Mouse (Mus musculus) megakaryocyte-erythroid progenitor cell, adult 5 weeks (primary cell): ENCODE measurements around the gene Arhgap28. TPM values are rescaled to one million over a fixed set of nuclear protein-coding genes. Genes with fewer than 3 reads are reported as not detected.

Source experiments
- polyA plus RNA-seq: library from polyadenylated mRNA; stranded (reverse); fragments of >175 nt; gene quantifications from 2 replicates; pipeline ENCODE4 v1.2.3, GENCODE M21; 2012

The Arhgap28 gene
- polyA plus RNA-seq, result 0.19 and 0.26 TPM in 2 replicates

GRCm38 (mm10) chr17:68003741-68004560 is at the start of gene Arhgap28:
Arhgap28 (minus strand) TSS chr17:68004120.

